Mouse (Mus musculus): ENCODE results near the gene Il20rb. TPM values are rescaled to one million over a fixed set of nuclear protein-coding genes. Genes with fewer than 3 reads are reported as not detected.

The Il20rb gene
- total and polyA plus RNA-seq, 3 experiments: 0.50 to 1.9 TPM; not detected in 1

GRCm38 (mm10) chr9:100468151-100468550, 18.4 kb downstream of the Il20rb start:
- DNase-seq (ENCODE audit: low read depth, low spot score): no peak
- Histone ChIP-seq H3K79me2 (ENCODE audit: control insufficient read depth, insufficient read depth, low read length, poor library complexity) (no peaks in the 10 kb centered on the region), H3K36me3 (ENCODE audit: control insufficient read depth in 1 of 2, insufficient read depth in 2 of 2, low read length in 2 of 2) (no peaks in the 10 kb centered on the region), H3K4me3 (ENCODE audit: control insufficient read depth in 1 of 2, insufficient read depth in 1 of 2, low read depth in 2 of 2, low read length in 2 of 2) (no peak overlapping the region), H3K4me1 (ENCODE audit: control insufficient read depth in 1 of 2, insufficient read depth in 2 of 2, low read length in 2 of 2) (no peaks in the 10 kb centered on the region), H3K27me3 (ENCODE audit: control insufficient read depth in 1 of 2, insufficient read depth in 2 of 2, low read length in 2 of 2) (no peaks in the 10 kb centered on the region), H3K27ac (ENCODE audit: control insufficient read depth, low read depth, low read length) (no peak overlapping the region), H3K9me3 (replicated peaks; ENCODE audit: insufficient read depth, low read length) (no peaks in the 10 kb centered on the region), H3K9ac (ENCODE audit: control insufficient read depth, low read depth, low read length, poor library complexity, severe bottlenecking) (no peak overlapping the region)
- no peak for TF ChIP-seq TCF12 (IDR thresholded peaks at IDR 0.05; ENCODE audit: low read depth, low read length)
- TF ChIP-seq POLR2AphosphoS2 (IDR thresholded peaks at IDR 0.05; ENCODE audit: low read length): no peak
- no peak for TF ChIP-seq RCOR1 (IDR thresholded peaks at IDR 0.05; ENCODE audit: low read depth, low read length)
- no peak for TF ChIP-seq TBP (IDR thresholded peaks at IDR 0.05; ENCODE audit: low read depth, low read length)

- no peaks in the 10 kb centered on the region for H3K4me1 ChIP-seq (ENCODE audit: control insufficient read depth in 1 of 2, insufficient read depth in 2 of 2, low read length in 2 of 2)
- TF ChIP-seq SIN3A (IDR thresholded peaks at IDR 0.05; ENCODE audit: low read length) (no peak), POLR2AphosphoS2 (IDR thresholded peaks at IDR 0.05; ENCODE audit: low read length) (no peak), CTCF (IDR thresholded peaks at IDR 0.05 in 2 of 3, conservative IDR thresholded peaks at IDR 0.05 in 1 of 3; ENCODE audit: control insufficient read depth in 1 of 3, insufficient read depth in 1 of 3, low read depth in 2 of 3, low read length in 3 of 3, poor library complexity in 1 of 3, severe bottlenecking in 1 of 3) (no peak), ELF1 (IDR thresholded peaks at IDR 0.05; ENCODE audit: low read depth, low read length) (no peak), NELFE (IDR thresholded peaks at IDR 0.05; ENCODE audit: low read depth, low read length) (no peak), MEF2A (IDR thresholded peaks at IDR 0.05; ENCODE audit: extremely low read depth, insufficient replicate concordance, low read depth, low read length, poor library complexity, severe bottlenecking) (no peak), SMC3 (IDR thresholded peaks at IDR 0.05; ENCODE audit: low read depth, low read length) (no peak), MAZ (IDR thresholded peaks at IDR 0.05; ENCODE audit: low read depth, low read length) (no peak), RCOR1 (IDR thresholded peaks at IDR 0.05; ENCODE audit: low read depth, low read length) (no peak), POLR2A (IDR thresholded peaks at IDR 0.05; ENCODE audit: control insufficient read depth in 1 of 2, insufficient read depth in 1 of 2, low read depth in 1 of 2, low read length in 2 of 2, poor library complexity in 1 of 2) (no peak), JUND (IDR thresholded peaks at IDR 0.05; ENCODE audit: low read depth, low read length) (no peak), MAFK (IDR thresholded peaks at IDR 0.05; ENCODE audit: borderline replicate concordance, low read depth, low read length) (no peak), RAD21 (IDR thresholded peaks at IDR 0.05; ENCODE audit: low read depth, low read length) (no peak), KAT2A (conservative IDR thresholded peaks at IDR 0.05; ENCODE audit: low read depth, low read length) (no peak)
- no peak overlapping the region for H3K9ac ChIP-seq (ENCODE audit: control insufficient read depth, low read depth, low read length, poor library complexity, severe bottlenecking)
- H3K27me3 ChIP-seq (ENCODE audit: control insufficient read depth in 1 of 2, insufficient read depth in 2 of 2, low read length in 2 of 2): no peaks in the 10 kb centered on the region
- DNase-seq (ENCODE audit: low read depth, low spot score): no peak
- H3K36me3 ChIP-seq (ENCODE audit: control insufficient read depth in 1 of 2, insufficient read depth in 2 of 2, low read length in 2 of 2): no peaks in the 10 kb centered on the region
- H3K4me3 ChIP-seq (ENCODE audit: control insufficient read depth in 1 of 2, insufficient read depth in 1 of 2, low read depth in 2 of 2, low read length in 2 of 2): no peak overlapping the region
- no peaks in the 10 kb centered on the region for H3K9me3 ChIP-seq (replicated peaks; ENCODE audit: insufficient read depth, low read length)
- no peaks in the 10 kb centered on the region for H3K79me2 ChIP-seq (ENCODE audit: control insufficient read depth, insufficient read depth, low read length, poor library complexity)
- no peak overlapping the region for H3K27ac ChIP-seq (ENCODE audit: control insufficient read depth, low read depth, low read length)
Measured at GRCm38 (mm10) chr9:100467653-100468052, 18.9 kb downstream of the Il20rb start.

- no peak overlapping the region for H3K27ac ChIP-seq (ENCODE audit: control insufficient read depth, low read depth, low read length)
- no peaks in the 10 kb centered on the region for H3K79me2 ChIP-seq (ENCODE audit: control insufficient read depth, insufficient read depth, low read length, poor library complexity)
- H3K4me3 ChIP-seq (ENCODE audit: control insufficient read depth in 1 of 2, insufficient read depth in 1 of 2, low read depth in 2 of 2, low read length in 2 of 2): no peak overlapping the region
- H3K9me3 ChIP-seq (replicated peaks; ENCODE audit: insufficient read depth, low read length): no peaks in the 10 kb centered on the region
- DNase-seq (ENCODE audit: low read depth, low spot score): no peak
- H3K36me3 ChIP-seq (ENCODE audit: control insufficient read depth in 1 of 2, insufficient read depth in 2 of 2, low read length in 2 of 2): no peaks in the 10 kb centered on the region
- no peaks in the 10 kb centered on the region for H3K27me3 ChIP-seq (ENCODE audit: control insufficient read depth in 1 of 2, insufficient read depth in 2 of 2, low read length in 2 of 2)
- TF ChIP-seq RCOR1 (IDR thresholded peaks at IDR 0.05; ENCODE audit: low read depth, low read length): no peak
- no peaks in the 10 kb centered on the region for H3K4me1 ChIP-seq (ENCODE audit: control insufficient read depth in 1 of 2, insufficient read depth in 2 of 2, low read length in 2 of 2)
- no peak overlapping the region for H3K9ac ChIP-seq (ENCODE audit: control insufficient read depth, low read depth, low read length, poor library complexity, severe bottlenecking)
Measured at GRCm38 (mm10) chr9:100466743-100467142, 19.8 kb downstream of the Il20rb start.

Measured in MEL (cell line).